Mouse (Mus musculus) left cerebral cortex, postnatal 4 days (tissue): ENCODE measurements at regions not wholly inside any gene's neighbourhood (a gene's known extent, or its start where the extent isn't known, plus 50 kb on each side); places are given as distances from the start of the nearest gene placed in this dataset.

Experiments used
- DNase-seq: peaks from one replicate; pipeline ENCODE4 v3.0.0-alpha.2; 2022
- intact Hi-C: fragments of 180-260 bp; cut with DNase I; formaldehyde crosslinking; loops from one replicate; pipeline ENCODE4 v1.15.1; 2025

GRCm38 (mm10) chr13:97461207-97461606 is 220.3 kb downstream of the Enc1 start:
- no peak for DNase-seq
- intact Hi-C loops: no loop called here

- no peak for DNase-seq
Observed at GRCm38 (mm10) chr13:97459106-97459505, 218.2 kb downstream of the Enc1 start.

DNA sequence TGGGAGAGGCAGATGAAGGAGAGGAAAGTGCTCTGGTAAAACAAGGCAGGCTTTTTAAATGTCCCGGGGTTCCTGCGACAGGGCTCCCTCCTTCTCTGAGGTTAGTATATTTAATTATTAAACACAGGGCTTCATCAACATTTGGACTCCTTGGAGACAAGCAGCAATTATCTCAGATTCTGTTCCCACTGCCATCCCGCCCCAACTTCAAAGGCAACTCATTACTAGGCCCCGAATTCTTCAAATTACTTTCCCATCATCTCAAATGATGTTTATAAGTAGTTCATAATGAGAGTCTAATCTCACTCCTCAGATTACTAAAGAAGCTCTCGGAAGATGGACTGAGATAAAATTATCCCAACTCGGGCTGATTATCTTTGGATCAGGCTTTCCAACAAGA is 215.1 kb downstream of the Enc1 start:
- intact Hi-C loops: no loop called here
- DNase-seq: no peak

More at GRCm38 (mm10) chr13:97459106-97459505, 218.2 kb downstream of the Enc1 start:
- intact Hi-C loops: no loop called here

GRCm38 (mm10) chr13:97454715-97455114 is 213.8 kb downstream of the Enc1 start:
- DNase-seq: no peak
- intact Hi-C loops: no loop called here

DNA sequence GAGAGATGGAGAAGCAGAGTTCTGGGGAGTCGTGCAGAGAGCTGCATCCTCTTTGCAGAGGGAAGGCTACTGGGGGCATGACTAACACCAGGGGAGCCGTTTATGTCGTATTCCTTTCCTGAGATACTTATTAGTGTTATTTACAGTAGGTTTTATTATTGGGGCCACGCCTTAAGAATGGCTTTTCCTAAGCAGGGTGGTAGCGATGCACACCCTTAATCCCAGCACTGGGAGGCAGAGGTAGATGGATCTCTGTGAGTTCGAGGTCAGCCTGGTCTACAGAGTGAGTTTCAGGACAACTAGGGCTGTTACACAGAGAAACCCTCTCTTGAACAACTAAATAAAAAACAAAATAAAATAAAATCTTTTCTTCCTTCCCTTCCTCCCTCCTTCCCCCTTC is 212.6 kb downstream of the Enc1 start:
- DNase-seq: no peak
- intact Hi-C loops: no loop called here

- DNase-seq: no peak
- intact Hi-C loops: no loop called here
Observed at GRCm38 (mm10) chr13:97453090-97453430, 212.2 kb downstream of the Enc1 start.

DNA sequence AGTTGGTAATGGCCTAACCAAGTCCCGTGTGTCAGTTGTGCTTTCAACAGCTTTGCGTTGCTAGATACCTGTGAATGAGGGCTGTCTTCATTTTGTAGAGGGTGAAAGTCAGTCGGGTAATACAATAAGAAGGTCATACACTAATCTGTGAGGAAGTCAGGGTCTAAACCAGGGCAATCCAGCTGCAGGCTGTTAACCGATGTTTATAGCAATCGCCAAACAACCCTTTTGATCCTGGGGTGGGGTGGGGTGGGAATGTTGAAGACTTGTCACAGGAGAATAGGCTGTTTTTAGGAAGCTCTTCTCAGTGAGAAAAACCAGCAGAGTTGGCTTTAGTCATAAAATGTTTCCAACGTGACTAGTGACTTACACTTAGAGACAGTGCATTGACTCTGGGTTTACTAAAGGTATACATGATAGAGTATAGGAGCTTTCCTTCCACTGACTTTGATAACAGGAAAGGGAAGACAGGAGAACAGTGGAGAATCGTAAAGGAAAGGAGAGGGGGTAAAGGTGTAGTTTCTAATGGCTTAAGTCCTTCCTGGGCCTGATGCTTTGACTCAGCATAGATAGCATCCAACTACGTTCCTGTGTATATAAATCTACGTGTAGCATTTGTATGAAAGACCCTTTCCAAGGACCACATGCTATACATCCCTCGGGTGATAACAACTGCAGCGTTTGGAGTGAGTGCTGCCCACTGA is 211.6 kb downstream of the Enc1 start:
- intact Hi-C loops: no loop called here
- no peak for DNase-seq

DNA sequence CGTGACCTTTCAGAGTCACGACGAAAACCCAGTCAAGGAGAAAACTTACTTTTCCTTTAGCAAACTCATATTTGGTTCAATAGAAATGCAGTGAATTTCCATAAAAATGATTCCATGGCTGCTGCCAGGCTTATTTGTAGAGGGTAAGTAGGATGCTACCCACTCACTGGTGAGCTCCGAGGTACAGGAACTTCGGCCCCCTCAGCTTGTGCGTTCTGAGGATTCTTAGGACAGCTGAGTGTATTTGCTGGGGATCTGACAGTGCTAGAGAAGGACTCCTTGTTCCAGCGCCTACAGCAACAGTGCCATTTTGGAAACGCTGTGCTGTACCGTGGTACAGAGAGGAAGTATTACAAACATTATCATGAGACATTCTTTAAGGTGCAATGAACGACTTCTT is 210.4 kb downstream of the Enc1 start:
- DNase-seq: no peak
- intact Hi-C loops: no loop called here

- intact Hi-C loops: no loop called here
- no peak for DNase-seq
Observed at GRCm38 (mm10) chr13:97448123-97448522, 207.2 kb downstream of the Enc1 start.

DNA sequence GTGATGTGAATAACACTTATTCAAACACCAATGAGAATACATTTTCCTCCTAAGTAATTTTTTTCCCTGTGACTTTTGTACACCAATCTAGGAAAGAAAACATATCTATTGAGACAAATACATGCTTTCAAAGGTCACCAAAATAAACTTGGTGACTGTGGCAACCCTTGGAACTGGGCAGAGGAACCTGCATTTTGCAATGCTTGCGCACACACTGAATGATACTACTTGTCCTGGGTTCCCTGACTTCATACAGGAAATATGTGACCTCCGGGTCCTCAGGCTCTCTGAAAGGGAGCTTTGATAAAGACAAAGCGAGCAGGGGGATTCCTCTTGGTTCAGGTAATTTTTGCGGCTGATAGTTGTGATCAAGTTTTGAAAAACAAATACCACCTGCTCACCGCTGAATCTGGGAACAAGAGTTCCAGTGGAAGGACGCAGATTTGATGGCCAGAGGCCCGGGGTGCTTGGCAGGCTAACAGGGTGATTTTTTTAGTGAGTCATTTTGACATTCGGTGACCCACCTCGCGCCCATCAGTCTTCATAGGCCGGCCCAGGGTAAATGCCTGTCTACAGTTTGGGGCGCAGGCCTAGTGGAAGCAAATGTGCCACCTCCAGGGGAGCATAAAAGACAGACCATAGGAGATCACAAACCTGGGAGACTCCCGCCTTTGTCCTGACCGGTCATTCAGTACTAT is 203.0 kb downstream of the Enc1 start:
- DNase-seq: no peak

DNA sequence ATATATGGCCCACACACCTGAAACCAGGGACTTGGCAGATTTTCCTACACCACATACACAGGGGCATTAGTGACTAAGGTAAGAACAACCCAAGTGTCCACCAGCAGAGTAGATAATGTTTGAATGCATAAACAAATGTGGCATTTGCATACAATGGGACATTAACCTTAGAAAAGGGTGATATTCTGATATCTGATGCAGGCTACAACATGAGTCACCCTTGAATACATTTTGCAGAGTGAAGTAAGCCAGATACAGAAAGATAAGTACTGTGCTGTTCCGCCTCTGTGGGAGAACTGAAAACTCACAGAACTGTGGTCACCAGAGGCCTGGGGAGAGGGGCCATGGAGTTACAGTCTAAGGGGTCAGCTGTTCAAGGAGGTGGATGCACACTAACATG is 201.9 kb downstream of the Enc1 start:
- intact Hi-C loops: no loop called here
- no peak for DNase-seq

More for the DNA sequence above, 203.0 kb downstream of the Enc1 start:
- intact Hi-C loops: no loop called here

- DNase-seq: no peak
- intact Hi-C loops: no loop called here
Observed at GRCm38 (mm10) chr13:97442283-97442682, 201.4 kb downstream of the Enc1 start.

- DNase-seq: no peak
- intact Hi-C loops: no loop called here
Observed at GRCm38 (mm10) chr13:97441803-97442202, 200.9 kb downstream of the Enc1 start.

DNA sequence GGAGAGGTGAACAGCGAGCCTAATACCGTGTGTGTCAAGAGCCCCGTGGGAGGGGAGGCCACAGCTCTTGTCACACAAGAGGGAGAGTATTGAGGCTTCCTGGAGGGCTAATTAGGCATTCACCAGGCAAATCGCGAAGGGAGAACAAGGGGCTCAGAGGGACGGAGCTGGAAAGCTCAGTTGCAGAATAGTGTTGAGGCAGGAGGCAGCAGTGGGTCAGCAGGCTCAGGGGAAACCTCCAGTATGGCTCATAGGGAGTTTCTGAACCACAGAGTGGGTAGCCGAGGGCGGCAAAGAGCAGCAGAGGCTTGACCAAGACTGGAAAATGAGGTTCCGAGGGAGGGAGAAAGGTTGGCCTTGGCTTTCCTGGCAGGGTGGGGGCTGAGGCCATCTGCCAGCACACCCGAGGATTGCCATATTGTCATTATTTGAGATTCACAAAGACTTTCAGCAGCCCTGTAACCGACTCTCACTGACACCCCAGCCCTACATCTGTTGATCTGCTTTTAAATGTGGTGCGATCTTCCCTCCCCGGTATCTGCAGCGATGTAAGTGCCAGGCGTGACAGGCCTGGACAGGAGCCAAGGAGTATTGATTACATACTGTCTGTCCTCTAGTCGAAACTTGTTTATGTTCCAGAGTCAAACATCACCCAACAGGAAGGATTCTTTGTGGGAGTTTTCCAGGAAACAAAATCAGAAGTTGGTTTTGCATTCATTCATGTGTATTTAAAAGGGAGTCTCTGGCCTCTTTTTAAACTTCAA is 198.5 kb downstream of the Enc1 start:
- intact Hi-C loops: loop anchor here (10.0 kb wide), 1 partner anchor 195 kb away; the partner anchor contains the start of gene Enc1
- DNase-seq: peak; percentile 24

- intact Hi-C loops: loop anchor here (10.0 kb wide), 1 partner anchor 194 kb away; the partner anchor contains the start of gene Enc1
- peak; percentile 59 for DNase-seq
Observed at GRCm38 (mm10) chr13:97438692-97439091, 197.8 kb downstream of the Enc1 start.

DNA sequence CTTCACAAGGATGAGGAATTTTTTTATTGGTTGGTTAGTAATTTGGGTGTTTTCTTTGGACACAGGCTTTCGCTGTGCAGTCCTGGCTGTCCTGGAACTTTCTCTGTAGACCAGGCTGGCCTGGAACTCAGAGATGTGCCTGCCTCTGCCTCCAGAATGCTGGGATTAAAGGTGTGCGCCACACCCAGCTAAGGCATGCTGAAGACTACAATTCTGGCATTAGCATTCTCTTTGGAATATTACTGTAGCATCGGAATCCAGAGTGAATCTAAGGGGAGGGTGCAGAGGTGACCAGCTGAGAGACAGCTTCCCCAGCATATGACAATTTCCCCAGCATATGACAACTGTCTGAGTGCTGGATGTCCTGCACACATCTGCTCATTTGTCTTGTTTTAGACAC is 197.4 kb downstream of the Enc1 start:
- no peak for DNase-seq
- intact Hi-C loops: loop anchor here (10.0 kb wide), 1 partner anchor 193 kb away; the partner anchor contains the start of gene Enc1

DNA sequence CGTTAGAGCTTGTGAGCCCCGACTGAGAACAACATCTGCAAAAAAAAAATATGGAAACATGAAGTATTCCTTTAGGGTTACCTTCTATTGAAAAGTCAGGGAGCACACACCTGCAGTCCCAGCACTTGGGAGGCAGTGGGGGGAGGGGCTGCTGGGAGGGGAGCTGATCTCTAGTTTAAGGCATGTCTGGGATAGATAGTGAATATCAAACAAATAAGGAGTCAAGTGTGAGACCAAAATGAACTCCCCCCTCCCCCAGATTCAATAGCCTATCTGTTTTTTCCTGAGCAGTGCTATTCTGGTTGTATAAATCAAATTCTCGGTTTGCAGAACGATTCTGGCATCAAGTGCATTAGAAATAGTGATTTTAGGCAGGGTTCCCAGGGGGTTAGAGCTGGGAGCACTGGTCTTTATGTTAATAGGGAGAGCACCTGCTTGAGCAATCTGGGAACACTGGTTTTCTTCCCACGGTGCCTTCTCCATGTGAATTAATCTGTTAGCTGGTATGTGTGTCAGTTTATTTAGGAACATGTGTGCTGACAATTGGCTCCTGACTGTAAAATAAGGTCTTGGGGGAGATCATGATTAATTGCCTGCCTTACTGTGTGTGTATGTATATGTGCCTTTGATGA is 195.9 kb downstream of the Enc1 start:
- DNase-seq: no peak
- intact Hi-C loops: loop anchor here (10.0 kb wide), 1 partner anchor 192 kb away; the partner anchor contains the start of gene Enc1

DNA sequence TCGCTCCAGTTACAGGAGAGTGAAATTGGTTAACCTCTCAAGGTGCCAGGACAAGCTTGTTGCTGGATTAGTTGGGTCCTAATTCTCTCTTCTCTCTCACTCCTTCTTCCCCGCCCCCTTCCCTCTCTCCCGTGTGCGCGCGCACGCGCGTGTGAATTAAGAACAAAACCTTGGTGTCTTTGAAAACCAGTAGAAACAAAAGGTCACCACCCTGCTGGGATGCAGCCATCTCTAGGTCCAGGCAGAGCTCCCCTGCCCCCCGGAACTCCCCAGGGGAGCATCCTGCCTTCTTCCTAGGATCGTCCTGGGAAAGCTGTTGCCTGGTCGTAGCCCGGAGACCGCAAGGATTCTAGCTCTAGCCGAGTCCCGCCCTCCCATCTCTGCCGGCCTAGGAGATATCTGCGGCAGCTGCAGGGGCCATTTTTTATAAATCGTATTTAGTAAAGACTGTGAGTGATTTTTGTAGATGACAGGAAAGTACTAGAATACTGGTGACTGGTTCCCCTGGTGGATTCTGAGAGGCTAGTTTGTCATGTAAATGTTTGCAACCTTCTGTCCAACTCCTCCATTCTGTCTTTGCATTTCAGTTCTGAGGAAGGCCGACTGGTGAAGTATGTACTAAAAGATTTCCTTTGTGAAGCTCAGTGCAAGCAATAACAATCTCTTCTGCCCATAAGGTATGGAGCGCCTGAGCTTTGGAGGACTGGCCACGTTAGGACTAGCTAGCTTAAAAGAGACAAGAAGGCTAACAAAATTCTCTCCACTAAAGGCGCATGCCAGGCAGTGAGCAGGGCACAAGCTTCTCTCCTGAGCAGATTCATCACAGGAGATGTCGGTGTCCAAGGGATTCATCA is 195.2 kb downstream of the Enc1 start:
- intact Hi-C loops: loop anchor here (10.0 kb wide), 1 partner anchor 191 kb away; the partner anchor contains the start of gene Enc1

GRCm38 (mm10) chr13:97434961-97435864 is 194.3 kb downstream of the Enc1 start:
- no peak for DNase-seq
- intact Hi-C loops: loop anchor here (10.0 kb wide), 1 partner anchor 190 kb away; the partner anchor contains the start of gene Enc1

More for the DNA sequence above, 195.2 kb downstream of the Enc1 start:
- peak; percentile 56 for DNase-seq
